Mouse (Mus musculus) monocyte, adult 2 months (primary cell): ENCODE data around the gene Dab2ip.

ENCODE experiments used
- DNase-seq, 2 experiments: peaks; one replicate each; pipeline ENCODE4 v3.0.0; 2022; ENCODE audit warnings: low spot score in 2 of 2, low read depth in 1 of 2

Dab2ip gene

GRCm38 (mm10) chr2:35557911-35558825 lies at the start of gene Dab2ip:
Gene Dab2ip, plus strand, starts transcription at chr2:35558266.
- DNase-seq: no peak

GRCm38 (mm10) chr2:35508597-35509342 lies 49.3 kb upstream of the Dab2ip start:
- DNase-seq: no peak

GRCm38 (mm10) chr2:35509343-35509667 lies 48.8 kb upstream of the Dab2ip start:
- DNase-seq: no peak

GRCm38 (mm10) chr2:35509888-35510287 lies 48.2 kb upstream of the Dab2ip start:
- DNase-seq: no peak

GRCm38 (mm10) chr2:35510920-35511319 lies 47.1 kb upstream of the Dab2ip start:
- no peak for DNase-seq

GRCm38 (mm10) chr2:35512226-35512625 lies 45.8 kb upstream of the Dab2ip start:
- no peak for DNase-seq

- DNase-seq: no peak
Measured at GRCm38 (mm10) chr2:35514051-35514892, 43.8 kb upstream of the Dab2ip start.

GRCm38 (mm10) chr2:35526612-35527242 lies 31.3 kb upstream of the Dab2ip start:
- DNase-seq: no peak

GRCm38 (mm10) chr2:35529086-35529485 lies 29.0 kb upstream of the Dab2ip start:
- DNase-seq: no peak

- no peak for DNase-seq
Measured at GRCm38 (mm10) chr2:35529856-35530255, 28.2 kb upstream of the Dab2ip start.

GRCm38 (mm10) chr2:35530732-35531131 lies 27.3 kb upstream of the Dab2ip start:
- no peak for DNase-seq

GRCm38 (mm10) chr2:35533646-35534045 lies 24.4 kb upstream of the Dab2ip start:
- DNase-seq: no peak

- peak; percentile 47 to 63 for DNase-seq
Measured at GRCm38 (mm10) chr2:35539276-35539972, 18.6 kb upstream of the Dab2ip start.

- DNase-seq: no peak
Measured at GRCm38 (mm10) chr2:35540798-35541197, 17.3 kb upstream of the Dab2ip start.

- no peak for DNase-seq
Measured at GRCm38 (mm10) chr2:35544717-35545116, 13.3 kb upstream of the Dab2ip start.

- no peak for DNase-seq
Measured at GRCm38 (mm10) chr2:35545125-35545590, 12.9 kb upstream of the Dab2ip start.

GRCm38 (mm10) chr2:35546462-35546861 lies 11.6 kb upstream of the Dab2ip start:
- no peak for DNase-seq

GRCm38 (mm10) chr2:35549191-35549590 lies 8.9 kb upstream of the Dab2ip start:
- DNase-seq: no peak

GRCm38 (mm10) chr2:35550097-35550496 lies 8.0 kb upstream of the Dab2ip start:
- DNase-seq: no peak

GRCm38 (mm10) chr2:35556918-35557486 lies 1.1 kb upstream of the Dab2ip start:
- no peak for DNase-seq
